Mouse (Mus musculus): ENCODE data around the gene Klhl23. TPM values are rescaled to one million over a fixed set of nuclear protein-coding genes. Genes with fewer than 3 reads are reported as not detected.
"Not testable (repeated sequence)": the region's sequence is repeated elsewhere in the genome, so short reads cannot be mapped to it uniquely, and the experiment has no call there.

Klhl23 gene
- polyA plus RNA-seq (2016; fragmentation: Nextera tagmentation; extraction: Ambion mirVana) = 26.7 and 32.2 TPM in 2 replicates

- peaks cover 50% of the 10 kb centered on the region for H3K4me1 ChIP-seq
- 33% methylated on average over 8 of the region's 8 CpGs for WGBS
- DNase-seq (ENCODE audit: low spot score) = peak; percentile 22
- H3K4me3 ChIP-seq = peak within 1 kb of the TSS; percentile 86
- peaks cover 14% of the 10 kb centered on the region; the same call in 1 of the 2 replicates for H3K36me3 ChIP-seq
- H3K27me3 ChIP-seq (ENCODE audit: low read depth, poor library complexity, severe bottlenecking) = no peaks in the 10 kb centered on the region
- peak within 1 kb of the TSS; percentile 98 for H3K27ac ChIP-seq (replicated peaks)
- H3K9me3 ChIP-seq (replicated peaks) = no peaks in the 10 kb centered on the region
These were observed at the start of gene Klhl23 for GRCm38 (mm10) chr2:69821711-69822110. Gene Klhl23 (plus strand): TSS chr2:69821944.

- no peaks in the 10 kb centered on the region for H3K4me1 ChIP-seq
- no peaks in the 10 kb centered on the region for H3K27me3 ChIP-seq (ENCODE audit: low read depth, poor library complexity, severe bottlenecking)
- H3K36me3 ChIP-seq = peaks cover 39% of the 10 kb centered on the region
- no peak overlapping the region for H3K4me3 ChIP-seq
- DNase-seq (ENCODE audit: low spot score) = no peak
- no peaks in the 10 kb centered on the region for H3K9me3 ChIP-seq (replicated peaks)
- WGBS = 96% methylated on average over 3 of the region's 3 CpGs
- no peak overlapping the region for H3K27ac ChIP-seq (replicated peaks)
These were observed 48.4 kb upstream of the Klhl23 start for GRCm38 (mm10) chr2:69773331-69773730.

GRCm38 (mm10) chr2:69777985-69778835, 43.5 kb upstream of the Klhl23 start:
- Histone ChIP-seq H3K4me3 (no peak overlapping the region), H3K27me3 (ENCODE audit: low read depth, poor library complexity, severe bottlenecking) (no peaks in the 10 kb centered on the region), H3K4me1 (no peaks in the 10 kb centered on the region), H3K9me3 (replicated peaks) (no peaks in the 10 kb centered on the region), H3K36me3 (peaks cover 54% of the 10 kb centered on the region), H3K27ac (replicated peaks) (no peak overlapping the region)
- WGBS = 78% methylated on average over 7 of the region's 7 CpGs
- no peak for DNase-seq (ENCODE audit: low spot score)

GRCm38 (mm10) chr2:69778836-69779177, 42.9 kb upstream of the Klhl23 start:
- 48% methylated on average over 5 of the region's 5 CpGs for WGBS
- no peaks in the 10 kb centered on the region for H3K4me1 ChIP-seq
- no peak for DNase-seq (ENCODE audit: low spot score)
- peaks cover 48% of the 10 kb centered on the region for H3K36me3 ChIP-seq
- no peaks in the 10 kb centered on the region for H3K9me3 ChIP-seq (replicated peaks)
- H3K4me3 ChIP-seq = no peak overlapping the region
- no peaks in the 10 kb centered on the region for H3K27me3 ChIP-seq (ENCODE audit: low read depth, poor library complexity, severe bottlenecking)
- no peak overlapping the region for H3K27ac ChIP-seq (replicated peaks)

- Histone ChIP-seq H3K36me3 (peaks cover 48% of the 10 kb centered on the region), H3K27ac (replicated peaks) (peak overlapping the region; percentile 90), H3K4me1 (peaks cover 17% of the 10 kb centered on the region), H3K9me3 (replicated peaks) (no peaks in the 10 kb centered on the region), H3K4me3 (peak overlapping the region; percentile 71), H3K27me3 (ENCODE audit: low read depth, poor library complexity, severe bottlenecking) (no peaks in the 10 kb centered on the region)
- no peak for DNase-seq (ENCODE audit: low spot score)
- WGBS = 28% methylated on average over 9 of the region's 9 CpGs
These were observed 32.8 kb upstream of the Klhl23 start for GRCm38 (mm10) chr2:69788974-69789373.

- H3K27me3 ChIP-seq (ENCODE audit: low read depth, poor library complexity, severe bottlenecking) = no peaks in the 10 kb centered on the region
- 2% methylated on average over 48 of the region's 48 CpGs for WGBS
- H3K27ac ChIP-seq (replicated peaks) = peak within 1 kb of the TSS; percentile 90
- peak; percentile 99 for DNase-seq (ENCODE audit: low spot score)
- H3K36me3 ChIP-seq = peaks cover 48% of the 10 kb centered on the region
- peaks cover 17% of the 10 kb centered on the region for H3K4me1 ChIP-seq
- H3K4me3 ChIP-seq = peak within 1 kb of the TSS; percentile 71
- H3K9me3 ChIP-seq (replicated peaks) = no peaks in the 10 kb centered on the region
These were observed 32.2 kb upstream of the Klhl23 start, which contains the start of the genes Ccdc173 and Phospho2 for GRCm38 (mm10) chr2:69789429-69790069. Gene Ccdc173 (minus strand): TSS chr2:69789575. Gene Phospho2 (plus strand): TSS chr2:69789623.

- Histone ChIP-seq H3K36me3 (peaks cover 50% of the 10 kb centered on the region), H3K9me3 (replicated peaks) (no peaks in the 10 kb centered on the region), H3K4me3 (peak overlapping the region; percentile 71), H3K27me3 (ENCODE audit: low read depth, poor library complexity, severe bottlenecking) (no peaks in the 10 kb centered on the region), H3K27ac (replicated peaks) (peak overlapping the region; percentile 90; the same call in 1 of the 2 replicates), H3K4me1 (peaks cover 17% of the 10 kb centered on the region)
- DNase-seq (ENCODE audit: low spot score) = peak; percentile 85
- 1% methylated on average over 10 of the region's 10 CpGs for WGBS
These were observed 31.5 kb upstream of the Klhl23 start for GRCm38 (mm10) chr2:69790285-69790684.

- H3K4me3 ChIP-seq = peak overlapping the region; percentile 71; the same call in 1 of the 2 replicates
- 69% methylated on average over 4 of the region's 4 CpGs for WGBS
- DNase-seq (ENCODE audit: low spot score) = no peak
- H3K36me3 ChIP-seq = peaks cover 50% of the 10 kb centered on the region
- H3K27ac ChIP-seq (replicated peaks) = no peak overlapping the region
- H3K27me3 ChIP-seq (ENCODE audit: low read depth, poor library complexity, severe bottlenecking) = no peaks in the 10 kb centered on the region
- H3K4me1 ChIP-seq = peaks cover 17% of the 10 kb centered on the region
- no peaks in the 10 kb centered on the region for H3K9me3 ChIP-seq (replicated peaks)
These were observed 31.0 kb upstream of the Klhl23 start for GRCm38 (mm10) chr2:69790722-69791121.

GRCm38 (mm10) chr2:69802911-69803312, 18.8 kb upstream of the Klhl23 start:
- WGBS = 61% methylated on average over 5 of the region's 5 CpGs
- Histone ChIP-seq H3K4me1 (no peaks in the 10 kb centered on the region), H3K36me3 (peaks cover 4% of the 10 kb centered on the region), H3K27ac (replicated peaks) (no peak overlapping the region), H3K9me3 (replicated peaks) (no peaks in the 10 kb centered on the region; the same call in 1 of the 2 replicates), H3K27me3 (ENCODE audit: low read depth, poor library complexity, severe bottlenecking) (0 out of 2 replicates have a peak, but pooled peaks cover 3% of the 10 kb centered on the region), H3K4me3 (no peak overlapping the region)
- DNase-seq (ENCODE audit: low spot score) = peak; percentile 44

- H3K9me3 ChIP-seq (replicated peaks) = no peaks in the 10 kb centered on the region; the same call in 1 of the 2 replicates
- H3K4me1 ChIP-seq = peaks cover 6% of the 10 kb centered on the region
- no peak overlapping the region for H3K4me3 ChIP-seq
- no peaks in the 10 kb centered on the region for H3K36me3 ChIP-seq
- DNase-seq (ENCODE audit: low spot score) = no peak
- no peak overlapping the region for H3K27ac ChIP-seq (replicated peaks)
- 0 out of 2 replicates have a peak, but pooled peaks cover 3% of the 10 kb centered on the region for H3K27me3 ChIP-seq (ENCODE audit: low read depth, poor library complexity, severe bottlenecking)
- 70% methylated on average over 8 of the region's 8 CpGs for WGBS
These were observed 18.0 kb upstream of the Klhl23 start for GRCm38 (mm10) chr2:69803756-69804155.

GRCm38 (mm10) chr2:69804663-69805062, 17.1 kb upstream of the Klhl23 start:
- H3K27me3 ChIP-seq (ENCODE audit: low read depth, poor library complexity, severe bottlenecking) = not testable (repeated sequence)
- peaks cover 15% of the 10 kb centered on the region for H3K4me1 ChIP-seq

GRCm38 (mm10) chr2:69810169-69810568, 11.6 kb upstream of the Klhl23 start:
- Histone ChIP-seq H3K27me3 (ENCODE audit: low read depth, poor library complexity, severe bottlenecking) (no peaks in the 10 kb centered on the region), H3K36me3 (no peaks in the 10 kb centered on the region), H3K4me3 (no peak overlapping the region), H3K27ac (replicated peaks) (peak overlapping the region; percentile 52), H3K4me1 (peaks cover 22% of the 10 kb centered on the region), H3K9me3 (replicated peaks) (no peaks in the 10 kb centered on the region)
- WGBS = 68% methylated on average over 15 of the region's 15 CpGs
- no peak for DNase-seq (ENCODE audit: low spot score)

More at GRCm38 (mm10) chr2:69804663-69805062, 17.1 kb upstream of the Klhl23 start:
- H3K9me3 ChIP-seq (replicated peaks); DNase-seq (ENCODE audit: low spot score); H3K36me3 ChIP-seq; H3K27ac ChIP-seq (replicated peaks); H3K4me3 ChIP-seq: not testable (repeated sequence)
- 90% methylated on average over 9 of the region's 9 CpGs for WGBS

- H3K27me3 ChIP-seq (ENCODE audit: low read depth, poor library complexity, severe bottlenecking); H3K27ac ChIP-seq (replicated peaks); H3K36me3 ChIP-seq; H3K4me3 ChIP-seq; DNase-seq (ENCODE audit: low spot score); H3K9me3 ChIP-seq (replicated peaks): not testable (repeated sequence)
- WGBS = 61% methylated on average over 7 of the region's 7 CpGs
- H3K4me1 ChIP-seq = peaks cover 22% of the 10 kb centered on the region
These were observed 10.4 kb upstream of the Klhl23 start for GRCm38 (mm10) chr2:69811349-69811748.
